Mouse (Mus musculus) heart, adult 8-10 months (tissue): ENCODE measurements at regions not wholly inside any gene's neighbourhood (a gene's known extent, or its start where the extent isn't known, plus 50 kb on each side); places are given as distances from the start of the nearest gene placed in this dataset.

Source experiments
- DNase-seq: peaks from one replicate; pipeline ENCODE4 v3.0.0; 2022; ENCODE audit warnings: low spot score

DNA sequence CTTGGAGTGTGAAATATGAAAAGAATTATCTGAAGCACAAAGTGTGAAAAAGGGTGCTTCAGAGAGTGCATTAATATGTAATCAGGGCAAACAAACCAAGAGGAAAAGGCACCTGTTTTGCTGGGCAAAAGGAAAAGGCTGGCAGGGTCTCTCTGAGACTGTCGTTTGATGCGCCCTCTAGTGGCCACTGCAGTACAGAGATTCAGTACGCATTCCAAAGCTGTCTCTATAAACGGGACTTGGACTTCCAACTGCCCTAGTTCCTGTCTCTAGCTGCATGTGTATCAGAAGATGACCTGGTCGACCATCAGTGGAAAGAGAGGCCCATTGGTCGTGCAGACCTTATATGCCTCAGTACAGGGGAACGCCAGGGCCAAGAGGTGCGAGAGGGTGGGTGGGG lies 58.7 kb upstream of the D16Ertd472e start:
- peak; percentile 36 for DNase-seq

DNA sequence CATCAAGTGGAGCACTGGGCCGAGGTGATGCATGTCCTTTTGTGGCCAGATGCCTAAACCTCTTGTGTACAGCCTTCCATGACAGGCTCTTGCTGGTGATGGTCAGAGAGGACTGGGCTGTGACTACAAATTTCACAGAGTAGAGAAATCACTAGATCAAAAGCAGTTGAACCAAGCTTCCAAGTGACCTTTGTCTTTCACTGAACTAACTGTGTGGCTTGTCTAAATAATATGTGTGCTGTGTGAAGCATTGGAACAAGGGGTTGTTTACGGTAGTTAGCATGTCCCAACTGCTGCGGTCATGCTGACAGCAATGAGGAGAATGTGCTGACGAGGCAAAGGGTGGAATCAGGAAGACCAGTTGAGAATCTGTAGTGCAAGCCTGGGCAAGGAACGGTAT lies 55.3 kb upstream of the D16Ertd472e start:
- DNase-seq, result no peak

DNA sequence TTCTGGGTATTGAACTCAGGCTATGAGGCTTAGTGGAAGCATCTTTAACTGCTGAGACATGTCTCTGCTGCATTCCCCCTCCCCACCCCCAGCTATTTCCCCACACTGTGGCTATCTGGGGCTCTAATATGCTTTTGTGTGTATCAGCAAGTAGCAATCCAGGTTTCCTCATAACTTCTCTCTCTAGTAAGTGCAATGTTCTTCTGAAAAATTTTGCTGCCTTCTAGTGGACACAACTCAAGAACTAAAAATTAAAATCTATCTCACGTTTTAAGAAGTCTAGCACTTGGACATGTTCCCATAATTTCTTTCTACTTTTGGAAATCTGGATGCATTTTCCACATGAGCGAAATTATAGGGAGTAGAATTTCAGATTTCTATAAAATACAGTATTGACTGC lies 50.3 kb upstream of the D16Ertd472e start:
- no peak for DNase-seq
